Mouse (Mus musculus): ENCODE results near the gene Calhm4. TPM values are rescaled to one million over a fixed set of nuclear protein-coding genes. Genes with fewer than 3 reads are reported as not detected.
A peak's percentile ranks its signal among the peaks of the same experiment; 100 is the strongest.
"Not testable (repeated sequence)": the region's sequence is repeated elsewhere in the genome, so short reads cannot be mapped to it uniquely, and the experiment has no call there.

Calhm4 gene
- polyA plus RNA-seq, 1 experiment from 2014 or later = 0.43 TPM

DNA sequence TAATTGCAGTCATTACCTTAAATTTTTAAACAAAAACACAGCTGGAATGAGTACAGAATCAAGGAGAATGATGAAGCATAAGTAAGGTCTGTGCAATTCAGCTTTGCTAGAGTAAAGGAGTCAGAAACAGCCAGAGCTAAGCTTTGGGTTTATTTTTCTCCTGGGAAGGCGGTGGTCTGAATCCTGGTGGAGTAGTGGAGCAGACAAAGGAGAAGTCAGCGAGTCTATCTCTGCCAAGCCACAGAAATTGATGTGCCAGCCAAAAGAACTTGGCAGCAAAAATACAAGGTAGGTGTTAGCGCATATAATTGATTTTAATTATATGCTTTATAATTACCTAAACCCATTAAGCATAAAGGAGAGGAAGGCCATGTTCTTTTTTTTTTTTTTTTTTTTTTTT, 6.7 kb downstream of the Calhm4 start, which contains the start of gene Trappc3l:
Gene Trappc3l (plus strand): TSS at position 197 of the 400 bp plus-strand sequence.
- no peaks in the 10 kb centered on the region for H3K27me3 ChIP-seq
- no peak for ATAC-seq (ENCODE audit: insufficient number of reproducible peaks, low FRiP score, low TSS enrichment, low read depth)
- 60% methylated on average over 3 of the region's 3 CpGs for WGBS
- H3K9ac ChIP-seq = no peak within 1 kb of the TSS
- H3K36me3 ChIP-seq = no peaks in the 10 kb centered on the region
- H3K9me3 ChIP-seq (replicated peaks) = no peaks in the 10 kb centered on the region
- peak within 1 kb of the TSS; percentile 11; the same call in 1 of the 2 replicates for H3K27ac ChIP-seq (replicated peaks)
- no peak within 1 kb of the TSS for H3K4me3 ChIP-seq (replicated peaks)
- peaks cover 6% of the 10 kb centered on the region; the same call in 1 of the 2 replicates for H3K4me1 ChIP-seq
- H3K4me2 ChIP-seq (replicated peaks) = no peak within 1 kb of the TSS

DNA sequence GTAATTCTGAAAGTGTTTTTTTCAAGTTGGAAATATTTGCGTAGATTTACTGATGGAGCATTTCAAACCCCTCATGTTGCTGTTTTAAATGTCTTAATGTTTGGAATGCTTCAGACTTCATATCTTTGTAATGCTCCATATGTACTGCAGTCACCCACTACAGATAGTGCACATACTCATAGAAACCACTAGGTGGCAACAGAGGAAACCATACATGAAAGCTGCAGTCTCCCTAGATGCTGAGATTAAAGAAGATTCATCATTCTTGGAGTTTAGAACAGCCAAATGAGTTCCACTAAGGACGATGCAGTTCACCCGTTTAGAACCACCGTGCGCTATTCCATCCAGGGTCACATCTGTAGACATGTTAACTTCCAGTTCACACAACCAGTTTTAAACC, 7.5 kb downstream of the Calhm4 start:
- Histone ChIP-seq H3K4me2 (replicated peaks) (no peak overlapping the region), H3K27me3 (no peaks in the 10 kb centered on the region), H3K9me3 (replicated peaks) (no peaks in the 10 kb centered on the region), H3K27ac (replicated peaks) (no peak overlapping the region), H3K36me3 (no peaks in the 10 kb centered on the region), H3K4me1 (peaks cover 6% of the 10 kb centered on the region; the same call in 1 of the 2 replicates), H3K9ac (no peak overlapping the region), H3K4me3 (replicated peaks) (no peak overlapping the region)
- ATAC-seq (ENCODE audit: insufficient number of reproducible peaks, low FRiP score, low TSS enrichment, low read depth) = no peak
- WGBS = 7% methylated on average over 5 of the region's 5 CpGs

DNA sequence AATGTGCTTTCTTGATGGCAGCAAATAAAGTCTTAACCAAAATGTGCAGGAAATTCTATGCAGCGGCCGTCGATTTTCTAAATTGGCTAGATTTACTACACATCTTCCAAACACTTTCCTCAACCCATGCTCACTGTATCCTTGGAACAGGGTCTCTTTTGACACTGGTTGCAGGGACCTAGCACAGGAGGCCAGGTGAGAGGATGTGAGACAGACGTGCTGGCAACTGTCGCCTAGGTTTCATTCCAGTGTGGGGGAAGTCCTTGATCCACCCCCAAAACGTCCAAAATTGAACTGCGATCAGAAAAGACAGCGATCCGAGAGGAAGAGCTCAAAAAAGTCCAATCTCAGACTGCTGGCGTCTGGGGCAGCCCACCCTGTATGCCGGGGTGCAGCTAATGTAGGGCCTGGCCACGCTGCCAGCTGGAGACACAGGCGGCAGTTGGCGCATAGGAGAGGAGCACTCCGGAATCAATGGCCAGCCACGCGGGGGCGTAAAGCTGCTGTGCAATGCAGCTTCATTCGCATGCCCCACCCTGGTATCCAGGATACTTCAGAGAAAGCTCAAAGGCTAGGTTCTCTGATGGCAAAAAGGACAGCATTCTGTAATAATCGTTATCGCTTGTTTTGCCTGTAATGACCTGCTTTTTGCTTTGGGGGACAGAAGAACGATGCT, 10.3 kb downstream of the Calhm4 start:
- peak; percentile 84 for ATAC-seq (ENCODE audit: insufficient number of reproducible peaks, low FRiP score, low TSS enrichment, low read depth)
- Histone ChIP-seq H3K27ac (replicated peaks) (no peak overlapping the region), H3K9me3 (replicated peaks) (no peaks in the 10 kb centered on the region), H3K4me3 (replicated peaks) (peak overlapping the region; percentile 16; the same call in 1 of the 2 replicates), H3K9ac (no peak overlapping the region; the same call in 1 of the 2 replicates), H3K4me2 (replicated peaks) (peak overlapping the region; percentile 41), H3K4me1 (peaks cover 6% of the 10 kb centered on the region; the same call in 1 of the 2 replicates), H3K27me3 (no peaks in the 10 kb centered on the region), H3K36me3 (no peaks in the 10 kb centered on the region)
- whole genome bisulfite sequencing = 19% methylated on average over 22 of the region's 22 CpGs

DNA sequence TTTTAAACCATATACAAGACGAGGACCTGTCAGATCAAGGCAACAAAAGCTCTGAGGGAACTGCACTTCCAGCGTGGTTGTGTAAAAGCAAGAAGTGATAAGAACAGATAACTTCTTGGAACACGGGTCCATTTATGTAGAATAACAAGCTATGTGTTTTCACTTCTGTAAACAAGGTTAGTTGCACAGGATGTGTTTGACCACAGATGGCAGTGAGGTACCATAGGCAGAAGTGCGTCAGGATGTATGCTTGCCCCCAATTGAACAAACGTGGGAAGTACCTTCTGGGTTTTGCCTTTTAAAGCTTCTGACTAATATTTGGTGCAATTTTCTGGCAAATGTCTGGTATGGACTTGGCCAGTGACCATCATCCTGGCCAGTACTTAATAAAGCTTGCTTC, 13.8 kb downstream of the Calhm4 start:
- WGBS = 74% methylated on average over 5 of the region's 5 CpGs
- H3K9ac ChIP-seq = no peak overlapping the region
- H3K27ac ChIP-seq (replicated peaks) = no peak overlapping the region
- ATAC-seq (ENCODE audit: insufficient number of reproducible peaks, low FRiP score, low TSS enrichment, low read depth) = no peak
- H3K27me3 ChIP-seq = no peaks in the 10 kb centered on the region
- no peak overlapping the region for H3K4me3 ChIP-seq (replicated peaks)
- no peak overlapping the region for H3K4me2 ChIP-seq (replicated peaks)
- H3K36me3 ChIP-seq = no peaks in the 10 kb centered on the region
- H3K9me3 ChIP-seq (replicated peaks) = no peaks in the 10 kb centered on the region
- H3K4me1 ChIP-seq = peaks cover 6% of the 10 kb centered on the region; the same call in 1 of the 2 replicates

DNA sequence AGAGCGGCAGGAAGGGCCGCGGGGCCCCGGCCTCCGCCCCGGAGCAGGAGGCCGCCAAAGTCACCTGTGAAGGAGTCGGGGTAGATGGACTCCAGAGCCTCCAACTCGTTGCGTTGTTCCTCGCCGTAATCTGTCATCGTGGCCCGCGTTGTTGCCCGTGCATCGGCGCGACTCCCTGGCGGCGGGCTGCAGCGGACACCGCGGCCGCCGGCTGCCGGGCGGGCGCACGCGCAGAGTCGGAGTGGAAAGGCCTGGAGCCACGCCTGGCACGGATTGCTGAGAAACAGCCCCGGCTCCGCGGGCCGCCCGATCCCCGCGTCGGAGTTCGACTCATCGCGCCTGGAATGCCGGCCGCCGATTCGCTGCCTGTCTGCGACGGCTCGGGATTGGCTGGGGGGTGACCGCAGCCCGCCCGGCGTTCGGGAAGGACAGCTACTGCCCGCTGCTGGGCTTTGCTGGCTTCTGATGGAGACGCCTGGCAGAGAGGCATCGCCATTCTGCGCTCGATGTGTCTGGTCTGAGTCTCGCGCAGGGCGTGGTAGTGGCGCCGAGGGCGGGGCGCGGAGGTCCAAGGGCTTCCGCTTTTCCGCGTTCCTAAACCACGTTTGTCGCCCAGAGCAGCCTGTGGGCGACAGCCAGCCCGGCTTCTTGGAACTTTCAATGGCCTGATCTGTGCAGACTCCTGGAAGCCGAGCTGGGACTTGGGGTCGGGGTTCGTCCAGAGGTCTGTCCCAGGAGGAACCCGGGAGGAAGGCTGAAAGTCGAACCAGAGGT, 24.6 kb downstream of the Calhm4 start, which contains the start of gene Rwdd1:
Gene Rwdd1 (minus strand): TSS at position 323 of the 774 bp plus-strand sequence.
- H3K27me3 ChIP-seq = no peaks in the 10 kb centered on the region
- H3K27ac ChIP-seq (replicated peaks) = peak within 1 kb of the TSS; percentile 95
- no peaks in the 10 kb centered on the region for H3K36me3 ChIP-seq
- H3K9ac ChIP-seq = peak within 1 kb of the TSS; percentile 79
- H3K4me2 ChIP-seq (replicated peaks) = peak within 1 kb of the TSS; percentile 68
- peak; percentile 100 for ATAC-seq (ENCODE audit: insufficient number of reproducible peaks, low FRiP score, low TSS enrichment, low read depth)
- H3K4me1 ChIP-seq = peaks cover 13% of the 10 kb centered on the region
- H3K4me3 ChIP-seq (replicated peaks) = peak within 1 kb of the TSS; percentile 69
- WGBS = under 1% methylated on average over 82 of the region's 82 CpGs
- no peaks in the 10 kb centered on the region for H3K9me3 ChIP-seq (replicated peaks)

DNA sequence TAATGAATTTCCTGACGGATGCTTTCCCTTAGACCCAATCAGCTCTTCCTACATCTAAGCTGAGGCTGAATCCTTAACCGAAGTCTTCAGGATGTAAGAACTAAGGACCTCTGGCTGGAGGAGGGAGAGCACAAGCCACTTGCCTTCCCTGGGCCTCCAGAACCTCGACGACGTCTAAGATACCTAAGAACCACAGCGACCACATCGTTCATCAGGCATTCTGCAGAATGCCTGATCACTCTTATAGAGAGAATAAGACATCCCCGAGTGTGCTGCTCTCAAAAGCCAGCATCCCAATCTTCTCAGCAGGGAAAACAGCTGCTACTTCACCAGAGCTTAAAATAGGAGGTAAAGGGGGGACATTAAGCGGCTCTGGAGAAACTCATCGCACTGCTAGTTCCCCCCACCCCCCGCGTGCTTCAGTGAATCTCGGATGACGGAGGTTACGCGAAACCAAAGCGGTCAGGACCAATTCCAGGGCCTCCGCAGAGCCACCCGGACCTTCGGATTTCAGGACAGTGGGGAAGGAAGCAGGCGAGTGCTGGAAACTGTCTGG, 25.3 kb downstream of the Calhm4 start:
- H3K9ac ChIP-seq = peak overlapping the region; percentile 79
- H3K9me3 ChIP-seq (replicated peaks) = no peaks in the 10 kb centered on the region
- ATAC-seq (ENCODE audit: insufficient number of reproducible peaks, low FRiP score, low TSS enrichment, low read depth) = no peak
- H3K27me3 ChIP-seq = no peaks in the 10 kb centered on the region
- peaks cover 13% of the 10 kb centered on the region for H3K4me1 ChIP-seq
- WGBS = under 1% methylated on average over 21 of the region's 21 CpGs
- peak overlapping the region; percentile 69 for H3K4me3 ChIP-seq (replicated peaks)
- no peaks in the 10 kb centered on the region for H3K36me3 ChIP-seq
- H3K27ac ChIP-seq (replicated peaks) = peak overlapping the region; percentile 95
- H3K4me2 ChIP-seq (replicated peaks) = peak overlapping the region; percentile 68

DNA sequence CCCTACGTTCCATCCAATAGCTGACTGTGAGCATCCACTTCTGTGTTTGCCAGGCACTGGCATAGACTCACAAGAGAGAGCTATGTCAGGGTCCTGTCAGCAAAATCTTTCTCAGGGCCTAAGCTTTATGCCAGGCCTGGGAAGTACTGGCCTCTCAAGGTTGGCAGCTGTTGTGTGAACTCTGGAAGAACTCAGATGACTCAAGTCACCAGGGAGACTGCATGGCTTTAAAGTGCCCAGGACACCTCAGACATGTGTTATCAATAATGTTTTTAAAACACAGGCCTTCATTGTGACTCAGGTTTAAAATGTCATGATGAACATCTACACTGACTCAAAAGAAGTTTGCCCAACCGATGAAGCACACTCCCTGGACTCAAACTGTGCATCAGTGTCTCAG, 30.9 kb downstream of the Calhm4 start:
- Histone ChIP-seq H3K36me3 (peaks cover 11% of the 10 kb centered on the region), H3K4me1 (peaks cover 5% of the 10 kb centered on the region), H3K4me3 (replicated peaks) (no peak overlapping the region), H3K4me2 (replicated peaks) (no peak overlapping the region), H3K27me3 (no peaks in the 10 kb centered on the region), H3K9ac (no peak overlapping the region), H3K9me3 (replicated peaks) (no peaks in the 10 kb centered on the region), H3K27ac (replicated peaks) (no peak overlapping the region)
- 62% methylated on average over 2 of the region's 2 CpGs for WGBS
- no peak for ATAC-seq (ENCODE audit: insufficient number of reproducible peaks, low FRiP score, low TSS enrichment, low read depth)

DNA sequence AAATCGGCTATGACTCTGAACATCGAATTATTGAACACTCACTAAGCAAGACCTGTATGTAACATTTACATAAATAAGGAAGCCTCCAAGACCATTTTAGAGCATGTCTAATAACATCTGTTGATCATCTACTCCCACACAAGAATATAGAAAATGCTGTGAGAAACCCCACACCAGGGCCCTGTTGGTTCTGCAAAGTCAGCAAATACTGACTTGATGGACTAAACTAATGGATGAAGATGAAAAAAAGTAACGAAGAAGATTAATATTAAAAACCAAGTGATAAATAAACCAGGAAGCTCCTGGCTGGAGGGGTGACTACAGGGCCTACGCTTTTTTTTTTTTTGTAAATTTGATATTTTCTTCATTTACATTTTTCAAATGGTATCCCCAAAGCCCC, 31.5 kb downstream of the Calhm4 start:
- Histone ChIP-seq H3K9ac (no peak overlapping the region), H3K4me2 (replicated peaks) (no peak overlapping the region), H3K4me1 (no peaks in the 10 kb centered on the region)

DNA sequence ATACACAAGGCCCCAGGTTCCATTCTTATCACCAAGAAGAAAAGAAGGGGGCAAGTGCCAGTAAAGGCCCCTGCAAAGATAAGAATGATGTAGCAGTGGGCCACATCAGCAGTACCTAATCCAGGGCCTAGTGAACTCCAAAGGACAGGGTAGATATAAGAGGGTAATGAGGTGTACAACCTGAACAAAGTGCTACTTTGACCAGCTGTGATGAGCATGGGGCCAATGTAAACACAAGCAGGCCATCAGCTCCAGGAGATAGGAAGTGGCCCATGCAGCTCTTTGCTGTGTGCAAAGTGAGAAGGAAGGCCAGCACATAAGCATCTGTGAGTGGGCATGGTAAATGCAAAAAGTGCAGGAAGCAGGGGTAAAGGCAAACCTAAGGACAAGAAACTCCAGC, 45.7 kb downstream of the Calhm4 start:
- Histone ChIP-seq H3K27ac (replicated peaks) (no peak overlapping the region), H3K9ac (no peak overlapping the region), H3K4me1 (no peaks in the 10 kb centered on the region), H3K4me2 (replicated peaks) (no peak overlapping the region), H3K4me3 (replicated peaks) (no peak overlapping the region), H3K27me3 (no peaks in the 10 kb centered on the region), H3K9me3 (replicated peaks) (no peaks in the 10 kb centered on the region), H3K36me3 (peaks cover 65% of the 10 kb centered on the region)
- no peak for ATAC-seq (ENCODE audit: insufficient number of reproducible peaks, low FRiP score, low TSS enrichment, low read depth)

More for the DNA sequence above, 31.5 kb downstream of the Calhm4 start:
- no peak for ATAC-seq (ENCODE audit: insufficient number of reproducible peaks, low FRiP score, low TSS enrichment, low read depth)
- H3K9me3 ChIP-seq (replicated peaks) = no peaks in the 10 kb centered on the region
- H3K27ac ChIP-seq (replicated peaks) = no peak overlapping the region
- H3K27me3 ChIP-seq = no peaks in the 10 kb centered on the region
- peaks cover 18% of the 10 kb centered on the region for H3K36me3 ChIP-seq
- H3K4me3 ChIP-seq (replicated peaks) = no peak overlapping the region
- 94% methylated on average over 4 of the region's 4 CpGs for WGBS

DNA sequence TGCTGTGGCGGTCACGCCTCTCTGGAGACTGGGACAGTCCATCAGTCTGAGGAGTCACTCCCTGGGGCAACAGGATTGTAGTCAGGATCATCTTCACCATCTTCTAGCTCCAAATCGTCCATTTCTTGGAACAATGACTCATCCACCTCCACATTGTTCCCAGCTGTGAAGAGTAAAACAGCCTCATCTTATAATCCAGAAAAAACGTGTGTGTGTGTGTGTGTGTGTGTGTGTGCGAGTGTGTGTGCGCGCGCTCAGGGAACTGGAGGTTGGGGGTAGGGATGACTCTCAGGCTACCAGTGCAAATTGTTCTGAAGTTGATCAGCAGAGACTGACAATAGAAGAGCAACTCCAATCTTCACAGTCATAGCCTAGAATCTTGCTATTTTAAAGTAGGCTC, 47.4 kb downstream of the Calhm4 start:
- WGBS = 90% methylated on average over 6 of the region's 8 CpGs
- not testable (repeated sequence) for H3K27me3 ChIP-seq; H3K9me3 ChIP-seq (replicated peaks); H3K4me1 ChIP-seq; H3K9ac ChIP-seq; H3K4me3 ChIP-seq (replicated peaks); H3K27ac ChIP-seq (replicated peaks); ATAC-seq (ENCODE audit: insufficient number of reproducible peaks, low FRiP score, low TSS enrichment, low read depth); H3K4me2 ChIP-seq (replicated peaks)
- peaks cover 68% of the 10 kb centered on the region for H3K36me3 ChIP-seq

Data from embryonic facial prominence, embryonic 15.5 days (tissue).